Mouse (Mus musculus): ENCODE measurements around the gene Milr1.
"Not testable (repeated sequence)": the region's sequence is repeated elsewhere in the genome, so short reads cannot be mapped to it uniquely, and the experiment has no call there.

Gene Milr1

DNA sequence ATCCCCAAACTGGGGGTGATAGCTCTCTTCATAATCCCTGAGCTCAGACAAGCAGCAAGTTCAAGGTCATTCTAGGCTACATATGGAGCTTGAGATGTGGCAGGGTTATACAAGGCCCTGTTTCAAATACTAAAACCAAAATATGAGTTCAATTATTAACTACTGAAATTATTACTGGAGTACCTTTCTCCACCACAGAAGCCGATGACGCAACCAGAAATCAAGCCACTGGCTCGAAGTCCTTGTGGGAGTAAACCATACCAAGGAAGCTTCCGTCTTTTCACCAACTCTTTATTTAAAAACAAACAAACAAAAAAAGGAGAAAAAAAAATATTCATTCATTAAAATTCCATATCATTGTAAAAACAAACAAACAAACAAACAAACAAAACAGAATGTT lies 25.9 kb downstream of the Milr1 start:
- DNase-seq (ENCODE audit: low spot score in 2 of 2) = no peak

DNA sequence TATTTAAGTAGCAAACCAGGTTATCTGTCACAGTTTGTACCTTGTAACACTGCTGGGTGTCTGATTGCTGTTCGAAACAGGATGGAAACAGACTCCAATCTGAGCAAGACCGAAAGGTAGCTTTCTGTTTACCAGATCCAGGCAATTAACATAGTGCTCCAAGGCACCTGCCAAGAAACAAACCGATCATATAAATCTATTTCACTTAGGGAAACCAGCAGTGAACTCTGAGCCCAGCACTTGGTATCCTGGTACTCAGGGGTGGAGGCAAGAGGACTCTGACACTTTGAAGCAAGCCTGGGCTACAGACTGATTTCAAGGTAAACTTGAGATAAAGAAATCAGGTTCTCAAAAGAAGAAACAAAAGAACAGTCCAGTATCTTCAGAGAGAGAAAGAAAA lies 26.4 kb downstream of the Milr1 start:
- DNase-seq (ENCODE audit: low spot score in 2 of 2) = no peak

DNA sequence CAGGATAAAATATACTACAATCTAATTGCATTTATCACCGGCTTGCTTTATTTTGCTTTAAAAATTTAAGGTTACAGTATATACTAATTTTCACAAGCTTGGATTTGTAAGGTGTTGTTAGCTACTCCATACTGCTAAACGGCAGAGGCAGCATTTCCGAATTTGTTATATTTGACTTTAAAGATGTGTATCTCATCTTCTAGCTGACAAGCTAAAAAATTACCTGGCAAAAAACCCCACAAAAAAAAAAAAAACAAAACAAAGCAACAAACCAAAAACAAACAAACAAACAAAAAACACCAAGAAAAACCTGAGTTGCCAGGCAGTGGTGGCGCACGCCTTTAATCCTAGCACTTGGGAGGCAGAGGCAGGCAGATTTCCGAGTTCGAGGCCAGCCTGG lies 27.1 kb downstream of the Milr1 start:
- DNase-seq (ENCODE audit: low spot score in 2 of 2) = no peak

DNA sequence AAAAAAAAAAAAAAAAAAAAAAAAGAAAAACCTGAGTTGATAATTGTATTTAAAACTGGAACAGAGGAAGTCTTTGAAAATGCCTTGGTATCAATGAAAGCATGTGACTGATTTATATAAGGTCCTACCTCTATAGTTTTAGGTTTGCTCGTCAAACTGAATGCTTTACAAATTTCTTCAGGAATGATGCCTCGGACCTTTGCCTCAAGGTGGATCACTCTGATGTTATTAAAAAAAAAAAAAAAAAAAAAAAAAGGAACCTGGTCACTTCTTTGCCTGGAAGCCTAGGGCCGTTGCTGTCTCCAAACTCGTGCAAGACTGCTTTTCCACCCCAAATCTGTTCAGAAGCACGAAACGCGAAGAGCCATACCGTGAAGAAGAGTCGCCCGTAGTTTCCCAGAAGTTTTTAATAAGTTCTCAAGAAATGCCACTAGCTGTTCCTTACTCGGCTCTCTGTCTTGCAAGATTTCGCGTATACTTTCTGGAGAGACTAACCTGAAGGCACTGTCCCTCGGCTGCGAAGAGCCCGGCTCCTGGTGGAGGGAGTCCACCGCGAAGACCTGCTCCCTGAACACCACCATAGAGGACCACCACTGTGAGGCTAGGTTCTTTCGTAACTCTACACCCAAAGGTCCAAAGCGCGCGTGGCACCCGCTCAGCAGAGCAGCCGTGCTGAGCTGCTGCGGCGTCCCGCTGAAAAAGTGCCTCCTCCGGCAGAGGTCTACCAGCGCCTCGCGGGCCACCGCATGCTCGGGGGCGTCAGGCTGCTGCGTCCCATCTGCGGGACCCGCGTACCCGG lies 27.8 kb downstream of the Milr1 start:
- no peak for DNase-seq (ENCODE audit: low spot score in 2 of 2)

DNA sequence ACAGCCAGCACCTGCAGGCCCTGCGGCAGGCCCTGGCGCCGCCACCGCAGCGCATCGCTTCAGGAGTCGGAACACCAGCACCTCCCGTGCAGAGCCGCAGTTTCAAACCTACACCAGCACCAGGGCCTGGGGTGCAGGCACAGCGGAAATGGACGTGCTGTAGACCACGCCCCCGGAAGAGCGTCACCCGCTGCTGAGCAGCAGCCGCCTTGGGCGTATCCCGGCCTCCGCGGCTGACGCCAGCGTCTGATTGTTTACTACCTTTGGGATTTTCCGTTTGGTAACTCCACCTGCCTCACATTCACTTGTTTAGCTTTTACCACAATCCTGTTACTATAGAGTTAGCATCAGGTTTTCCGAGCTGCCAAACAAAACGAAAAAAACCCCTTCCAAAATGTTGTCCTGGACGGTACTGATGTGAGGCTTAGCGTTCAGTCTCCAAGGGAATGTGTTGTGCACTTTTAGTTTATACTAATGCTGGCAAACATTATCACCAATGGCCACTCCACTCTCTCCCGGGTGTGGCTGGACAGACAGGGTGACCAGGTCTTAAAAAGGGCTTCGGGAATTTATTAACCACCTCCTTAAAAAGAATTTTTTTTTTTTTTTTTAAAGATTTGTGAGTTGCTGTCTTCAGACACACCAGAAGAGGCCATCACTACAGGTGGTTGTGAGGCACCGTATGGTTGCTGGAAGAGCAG lies 28.5 kb downstream of the Milr1 start, which contains the start of gene Polg2:
Polg2 (minus strand) TSS at position 150 of the 701 bp plus-strand sequence.
- peak; percentile 70 to 86 for DNase-seq (ENCODE audit: low spot score in 2 of 2)

DNA sequence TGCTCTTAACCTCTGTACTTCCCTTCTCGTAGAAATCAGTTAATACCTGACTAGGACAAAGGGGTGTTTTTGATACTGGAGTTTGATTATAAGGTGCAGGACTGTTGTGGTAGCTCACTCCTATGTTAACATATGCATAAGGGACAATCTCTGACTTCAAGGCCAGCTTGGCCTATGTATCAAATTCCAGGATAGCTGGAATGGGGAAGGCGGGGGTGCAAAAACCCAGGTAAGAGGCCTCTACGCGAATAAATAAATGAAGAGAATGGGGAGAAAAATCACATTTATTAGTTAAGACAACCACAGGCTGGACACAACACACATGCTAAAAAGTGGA lies 29.0 kb downstream of the Milr1 start:
- no peak for DNase-seq (ENCODE audit: low spot score in 2 of 2)

DNA sequence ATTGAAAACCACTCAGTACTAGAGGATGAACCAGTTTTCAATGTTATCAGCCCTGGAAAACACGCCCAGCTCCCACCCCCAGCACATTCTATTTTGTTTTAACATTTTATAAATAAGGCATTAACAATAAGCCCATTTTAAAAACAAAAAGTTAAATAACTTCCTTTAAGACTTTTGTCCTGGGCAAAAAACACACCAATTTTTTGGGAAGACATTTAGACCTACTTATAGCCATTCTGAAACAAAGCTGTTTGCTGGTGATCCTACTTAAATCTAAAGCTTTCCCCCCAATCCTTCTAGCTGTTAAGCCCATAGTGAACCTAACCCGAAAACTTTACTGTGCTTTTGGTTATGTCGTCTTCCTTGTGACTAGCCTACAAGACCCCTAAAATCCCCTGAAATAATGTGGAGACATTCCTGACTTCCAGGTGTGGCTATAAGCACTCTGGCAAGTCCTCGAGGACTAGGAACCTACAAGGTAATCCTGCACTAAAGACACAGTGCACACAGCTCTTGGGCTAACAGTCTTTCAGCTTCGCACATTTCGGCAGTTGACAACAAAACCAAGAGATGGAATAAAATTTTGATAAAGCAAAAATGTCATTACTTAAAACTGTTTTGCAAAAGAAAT lies 29.7 kb downstream of the Milr1 start:
- DNase-seq (ENCODE audit: low spot score in 2 of 2) = no peak

DNA sequence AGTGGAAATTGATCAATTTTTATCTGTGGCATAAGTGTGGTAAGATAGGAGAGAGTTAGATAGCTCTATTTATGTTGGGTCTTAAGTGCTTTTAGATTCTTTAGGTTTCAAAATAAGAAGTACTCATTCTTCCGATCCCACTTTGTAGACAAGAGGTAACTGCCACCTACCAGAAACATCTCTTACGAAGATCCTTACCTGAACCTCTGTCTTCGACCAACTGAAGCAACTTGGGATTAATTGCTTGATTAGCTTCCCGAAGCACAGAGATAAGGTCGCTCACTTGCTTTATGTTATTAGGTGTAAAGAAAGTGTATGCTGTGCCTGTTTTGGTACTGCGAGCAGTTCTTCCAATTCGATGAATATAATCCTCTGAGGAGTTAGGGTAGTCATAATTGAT lies 31.2 kb downstream of the Milr1 start:
- DNase-seq (ENCODE audit: low spot score in 2 of 2) = not testable (repeated sequence)

DNA sequence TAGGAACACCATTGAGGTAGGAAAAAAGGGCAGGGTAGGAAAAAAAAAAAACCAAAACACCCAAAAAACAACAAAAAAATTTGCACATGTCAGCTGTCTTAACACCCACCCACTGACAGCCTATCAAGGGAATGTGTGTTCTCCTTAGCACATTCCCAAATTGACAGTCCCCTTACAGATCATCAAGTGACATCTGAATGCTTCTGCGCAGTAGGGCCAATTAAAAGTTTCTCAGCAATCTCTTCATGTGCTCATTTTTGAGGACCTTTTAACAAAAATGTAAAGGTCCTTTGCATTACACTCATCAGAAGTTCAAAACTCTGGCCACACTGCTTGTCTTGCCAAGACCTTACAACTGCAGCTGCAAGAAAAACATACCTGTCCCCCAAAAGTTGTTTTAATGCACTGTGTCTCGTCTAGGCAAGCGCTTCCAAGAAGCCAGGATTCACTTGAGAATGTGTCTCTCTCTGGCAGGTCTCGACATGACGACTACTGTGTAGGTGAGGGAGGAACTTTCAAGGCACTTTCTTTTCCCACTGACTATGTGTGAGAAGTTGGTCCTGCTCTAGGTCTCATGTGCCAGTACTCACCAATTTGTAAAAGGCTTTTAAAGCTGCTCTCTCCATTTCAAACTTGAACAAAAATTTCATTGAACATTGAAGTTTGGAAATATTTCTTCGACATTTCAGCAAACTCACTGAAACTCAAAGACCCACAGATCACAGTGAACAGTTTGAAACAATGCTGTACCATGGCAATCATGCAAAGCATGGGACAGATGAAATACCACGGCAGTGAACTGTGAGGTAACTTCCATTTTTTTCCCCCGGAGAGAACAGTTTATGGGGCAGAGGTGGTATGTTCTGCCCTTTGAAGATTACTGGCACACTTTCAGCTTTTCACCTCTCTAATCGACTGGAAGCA lies 32.1 kb downstream of the Milr1 start:
- no peak for DNase-seq (ENCODE audit: low spot score in 2 of 2)

DNA sequence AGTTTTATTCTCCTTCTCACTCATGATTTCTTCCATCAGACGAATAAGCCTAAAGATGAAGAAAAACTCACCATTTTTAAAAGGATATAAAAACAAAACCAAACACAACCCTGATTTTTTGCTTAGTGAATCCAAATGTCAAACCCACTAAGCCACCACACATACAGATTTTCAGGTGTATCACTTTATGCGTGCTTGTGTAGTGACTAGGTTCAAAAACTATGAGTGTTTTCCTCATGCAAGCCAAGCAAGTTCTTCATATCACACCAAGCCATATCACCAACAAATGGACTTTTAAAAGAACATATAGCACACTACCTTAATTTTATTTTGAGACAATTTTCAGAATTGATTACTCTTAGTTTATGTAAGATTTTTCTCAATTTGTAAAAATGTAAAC lies 33.5 kb downstream of the Milr1 start:
- DNase-seq (ENCODE audit: low spot score in 2 of 2) = no peak

DNA sequence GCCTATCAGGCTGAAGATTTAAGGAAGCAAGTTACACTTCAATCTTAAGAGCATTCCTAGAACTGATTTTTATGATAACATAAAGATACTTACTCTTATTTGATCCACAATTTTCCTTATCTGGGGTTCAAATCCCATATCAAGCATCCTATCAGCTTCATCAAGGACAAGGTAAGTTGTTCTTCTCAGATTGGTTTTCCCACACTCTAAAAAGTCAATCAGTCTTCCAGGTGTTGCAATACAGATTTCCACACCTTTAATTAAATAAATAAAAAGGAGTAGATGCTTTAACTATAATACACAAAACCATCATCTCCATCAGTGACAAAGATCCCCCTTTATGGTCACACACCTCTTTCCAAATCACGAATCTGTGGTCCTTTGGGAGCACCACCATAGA lies 34.0 kb downstream of the Milr1 start:
- DNase-seq (ENCODE audit: low spot score in 2 of 2) = no peak

DNA sequence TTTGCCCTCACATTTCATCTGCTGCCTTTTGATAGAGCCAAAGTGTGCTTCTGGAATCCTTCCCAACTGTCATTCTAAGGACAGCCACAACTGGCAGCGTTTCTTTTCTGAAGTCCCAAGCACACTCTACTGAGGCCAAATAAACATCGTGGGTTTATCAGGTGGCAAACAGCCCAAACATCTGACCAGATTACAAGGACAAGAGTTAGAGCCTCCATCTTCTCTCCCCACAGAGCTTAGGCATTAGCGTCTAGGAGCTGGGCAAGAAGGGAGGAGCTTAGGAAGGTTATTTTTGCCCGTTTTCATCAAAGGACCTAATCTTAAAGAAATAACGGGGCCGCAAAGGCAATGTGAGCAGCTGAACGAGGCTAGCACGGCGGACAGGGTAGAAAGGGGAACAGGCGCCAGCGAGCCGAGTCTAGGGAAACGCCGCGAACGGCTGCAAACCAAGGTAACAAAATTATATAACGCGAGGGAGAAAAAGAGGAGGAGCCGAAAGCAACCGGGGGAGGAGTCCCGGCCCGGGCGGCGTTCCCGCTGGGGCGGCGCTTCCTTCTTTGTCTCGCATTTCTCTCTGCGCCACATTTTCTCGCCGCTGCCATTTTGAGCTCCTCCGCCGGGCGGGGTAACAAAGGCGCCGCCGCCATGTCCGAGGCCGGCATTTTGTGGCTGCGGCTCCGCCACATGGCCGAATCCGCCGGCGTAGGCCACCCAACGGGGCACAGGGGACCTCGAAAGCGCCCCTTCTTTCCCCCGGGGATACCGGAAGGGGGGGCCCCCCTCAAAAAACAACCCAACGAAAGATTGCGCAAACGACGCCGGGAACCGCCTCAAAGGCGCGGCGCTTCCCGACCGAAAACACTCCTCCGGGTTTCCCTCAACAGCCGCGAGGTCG lies 36.4 kb downstream of the Milr1 start:
- DNase-seq (ENCODE audit: low spot score in 2 of 2) = peak; percentile 71 to 87

DNA sequence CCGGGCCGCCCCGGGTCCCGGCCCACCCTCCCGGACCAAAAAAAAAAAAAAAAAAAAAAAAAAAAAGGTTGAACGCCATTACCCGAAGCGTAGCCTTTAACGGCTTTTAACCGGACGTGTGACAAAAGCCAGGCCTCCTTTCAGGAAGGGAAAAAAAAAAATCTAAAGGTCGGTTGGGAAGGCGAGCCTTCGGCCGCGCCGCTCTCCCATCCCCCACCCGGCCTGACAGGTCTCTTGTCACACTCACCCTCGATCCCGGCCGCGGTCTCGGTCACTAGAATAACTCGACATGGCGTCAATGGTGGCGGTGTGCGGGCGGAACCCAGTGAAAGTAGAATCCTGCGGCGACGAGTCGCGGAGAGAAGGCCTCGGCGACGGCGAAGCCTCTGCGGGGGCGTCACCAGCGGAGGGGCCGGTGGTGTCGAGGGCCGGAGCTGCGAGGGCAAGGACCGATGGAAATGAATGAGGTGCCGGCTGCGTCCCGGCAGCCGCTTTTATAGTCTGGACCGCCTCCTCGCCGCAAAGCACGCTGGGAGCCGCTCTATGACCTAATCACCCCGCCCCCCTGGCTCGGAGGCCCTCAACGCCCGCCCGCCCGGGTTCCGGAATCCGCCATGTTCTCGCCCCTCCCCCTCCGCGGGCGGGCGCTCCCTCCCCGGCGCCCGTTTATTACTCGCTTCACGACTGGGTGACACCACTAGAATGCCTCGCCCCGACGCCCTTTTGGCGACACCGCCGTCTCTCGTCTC lies 37.2 kb downstream of the Milr1 start:
- DNase-seq (ENCODE audit: low spot score in 2 of 2) = peak; percentile 98 to 100

DNA sequence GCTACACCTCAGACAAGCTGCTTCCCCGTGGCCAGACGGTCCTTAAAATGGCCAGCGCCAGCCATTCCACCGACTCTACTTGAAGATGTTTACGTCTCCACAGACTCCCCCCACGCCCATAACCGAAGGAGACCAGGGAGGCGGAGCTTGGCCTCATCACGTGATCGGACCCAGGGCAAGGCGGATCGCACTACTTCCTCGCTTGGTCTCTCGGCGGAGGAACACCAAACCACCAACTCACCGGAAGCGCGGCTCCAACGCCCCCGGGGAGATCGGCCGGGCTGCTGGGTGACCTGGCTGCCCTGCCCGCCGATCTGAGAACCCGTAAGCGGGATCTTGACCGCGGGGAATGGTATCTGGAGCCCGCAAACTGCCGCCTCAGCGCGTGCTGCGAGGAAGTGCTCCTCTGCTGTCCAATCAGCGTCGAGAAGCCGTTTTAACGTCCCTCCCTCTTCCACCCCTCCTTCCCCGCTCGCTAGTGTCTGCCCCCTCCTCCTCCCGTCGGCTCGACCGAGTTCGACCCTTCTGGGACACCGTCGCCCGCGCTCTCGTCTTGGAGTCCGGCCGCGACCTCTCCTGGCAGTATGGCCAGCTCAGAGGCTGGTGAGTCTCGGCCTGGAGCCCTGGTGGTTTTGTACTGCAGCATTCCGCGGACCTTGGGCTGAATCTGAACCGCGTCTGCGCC lies 37.9 kb downstream of the Milr1 start, which contains the start of the genes Ddx5 and Cep95:
Ddx5 (minus strand) TSS at position 411 of the 685 bp plus-strand sequence.
Cep95 (plus strand) TSS at position 478 of the 685 bp plus-strand sequence.
- peak; percentile 86 to 95 for DNase-seq (ENCODE audit: low spot score in 2 of 2)

DNA sequence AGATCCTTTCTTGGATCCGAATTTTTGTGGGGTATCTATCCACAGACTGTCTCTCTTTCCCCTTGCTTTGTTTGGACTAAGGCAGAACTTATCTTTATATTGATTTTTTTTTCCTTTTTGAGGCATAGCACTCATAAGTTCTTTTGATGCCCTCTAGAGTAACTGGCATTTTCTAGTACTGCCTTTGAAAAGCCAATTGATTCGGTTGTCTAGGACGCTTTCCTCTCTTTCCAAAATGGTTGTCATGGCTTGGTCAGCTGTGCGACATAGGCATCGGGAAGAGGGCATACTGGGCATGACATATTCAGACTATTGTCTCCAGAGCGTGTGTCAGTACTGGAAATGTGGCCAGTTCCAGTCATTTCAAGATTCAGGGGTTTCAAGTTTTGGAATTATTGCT lies 38.6 kb downstream of the Milr1 start:
- DNase-seq (ENCODE audit: low spot score in 2 of 2) = no peak

DNA sequence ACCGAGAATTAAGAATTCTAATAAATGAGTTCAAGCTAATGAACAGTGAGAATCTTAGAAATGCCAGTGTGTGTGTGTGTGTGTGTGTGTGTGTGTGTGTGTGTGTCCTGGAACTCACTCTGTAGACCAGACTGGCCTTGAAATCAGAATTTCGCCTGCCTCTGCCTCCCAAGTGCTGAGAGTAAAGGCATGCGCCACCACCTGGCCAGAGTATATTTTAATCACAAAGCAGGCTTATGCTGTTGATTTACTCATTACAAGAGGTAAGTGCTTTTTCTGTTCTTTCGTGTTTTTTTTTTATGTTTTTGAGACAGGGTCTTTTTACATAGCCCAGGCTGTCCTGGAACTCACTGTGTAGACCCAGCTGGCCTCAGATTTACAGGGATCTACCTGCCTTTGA lies 42.8 kb downstream of the Milr1 start:
- DNase-seq (ENCODE audit: low spot score in 2 of 2) = no peak

DNA sequence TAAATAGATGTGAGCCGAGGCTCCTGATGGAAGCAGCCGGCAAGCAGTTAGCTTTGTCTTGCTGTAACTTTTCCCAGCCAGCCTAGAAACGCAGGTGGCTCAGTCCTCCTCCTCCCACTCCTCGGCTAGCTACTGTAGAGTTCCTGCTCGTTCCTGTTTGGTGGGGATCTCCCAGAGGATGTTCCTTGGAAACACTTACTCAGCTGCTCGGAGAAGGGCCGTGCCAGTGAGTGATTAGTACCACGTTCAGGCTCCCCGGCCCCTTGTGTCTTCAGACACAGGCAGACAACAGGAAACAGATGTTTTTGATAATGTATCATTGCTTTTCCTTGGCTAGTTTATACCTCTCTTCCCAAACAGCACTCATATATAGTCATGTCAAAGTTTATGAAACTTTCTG lies 44.7 kb downstream of the Milr1 start:
- no peak for DNase-seq (ENCODE audit: low spot score in 2 of 2)

DNA sequence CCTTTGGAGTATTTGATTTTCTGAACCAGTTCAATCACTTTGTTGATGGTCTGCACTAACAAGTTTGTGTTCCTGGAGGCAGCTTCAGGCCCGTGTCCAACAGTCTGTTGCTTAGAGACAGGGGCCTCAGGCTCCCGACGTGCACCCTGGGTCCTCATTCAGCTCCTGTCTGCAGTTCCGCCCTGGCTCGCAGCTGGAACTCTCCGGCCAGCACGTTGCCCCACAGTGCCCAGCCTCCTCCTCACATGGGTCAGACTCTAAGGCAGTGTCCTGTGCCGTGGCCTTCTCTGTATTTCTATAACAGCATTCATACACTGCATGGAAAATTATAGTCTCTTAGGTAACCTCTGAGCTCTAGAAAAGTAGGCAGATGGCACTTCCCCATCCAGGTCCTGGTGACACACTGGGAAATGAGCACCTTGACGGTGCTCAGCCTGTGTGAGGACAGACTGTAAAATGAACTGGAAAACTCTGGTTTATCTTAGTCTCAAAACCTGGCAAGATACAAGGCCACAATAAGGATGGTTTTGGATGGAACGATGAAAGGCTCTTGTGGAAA lies 51.1 kb downstream of the Milr1 start:
- no peak for DNase-seq (ENCODE audit: low spot score in 2 of 2)

DNA sequence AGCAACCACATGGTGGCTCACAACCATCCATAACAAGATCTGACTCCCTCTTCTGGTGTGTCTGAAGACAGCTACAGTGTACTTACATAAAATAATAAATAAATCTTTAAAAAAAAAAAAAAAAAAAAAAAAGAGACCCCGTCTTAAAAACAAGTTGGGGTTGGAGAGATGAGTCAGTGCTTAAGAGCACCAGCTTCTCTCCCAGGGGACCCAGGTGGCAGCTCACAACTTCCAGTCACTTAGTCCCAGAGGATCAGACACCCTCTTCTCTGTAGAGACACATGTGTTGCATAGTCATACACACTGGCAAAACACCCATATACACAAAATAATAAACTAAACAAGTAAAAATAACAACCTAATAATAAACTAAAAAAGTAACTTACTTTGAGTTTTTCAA lies 56.4 kb downstream of the Milr1 start:
- DNase-seq (ENCODE audit: low spot score in 2 of 2) = not testable (repeated sequence)
